Mouse (Mus musculus): ENCODE results near the gene N6amt1.

Gene N6amt1

DNA sequence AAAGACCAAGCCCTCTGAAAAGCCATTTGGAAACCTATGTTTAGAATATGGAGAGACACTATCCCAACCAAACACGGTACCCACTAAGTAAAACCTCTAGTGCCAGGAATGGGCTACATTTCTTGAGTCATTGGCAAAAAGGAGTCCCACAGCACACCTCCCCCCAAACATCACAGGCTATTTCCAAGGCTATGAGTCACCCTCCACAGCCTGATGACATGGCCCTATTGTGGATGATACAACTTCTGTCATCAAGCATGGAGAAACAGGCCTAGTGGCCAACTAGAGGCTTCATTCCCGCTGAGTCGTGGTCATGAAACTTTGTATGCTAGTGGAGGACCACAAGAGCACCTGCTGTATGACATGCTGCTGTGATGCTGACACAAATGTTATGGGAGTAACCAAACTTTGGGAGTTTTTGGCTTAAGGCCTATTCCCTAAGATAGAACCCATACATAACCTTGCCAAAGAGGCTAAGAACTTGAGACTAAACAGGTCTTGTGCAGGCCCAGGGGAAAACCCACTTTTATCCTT, 33.5 kb downstream of the N6amt1 start:
- DNase-seq (ENCODE audit: low spot score), result no peak

GRCm38 (mm10) chr16:87393813-87394548, 40.0 kb downstream of the N6amt1 start:
- peak; percentile 34 for DNase-seq (ENCODE audit: low spot score)

GRCm38 (mm10) chr16:87405001-87405400, 51.0 kb downstream of the N6amt1 start:
- no peak for DNase-seq (ENCODE audit: low spot score)

Data from ovary, adult 18-20 months (tissue).